Mouse (Mus musculus): Measurements from ENCODE around the gene Zfp366. TPM values are rescaled to one million over a fixed set of nuclear protein-coding genes. Genes with fewer than 3 reads are reported as not detected.

Zfp366 gene
- polyA plus RNA-seq, 1 experiment from 2014 or later: 0.65 TPM

DNA sequence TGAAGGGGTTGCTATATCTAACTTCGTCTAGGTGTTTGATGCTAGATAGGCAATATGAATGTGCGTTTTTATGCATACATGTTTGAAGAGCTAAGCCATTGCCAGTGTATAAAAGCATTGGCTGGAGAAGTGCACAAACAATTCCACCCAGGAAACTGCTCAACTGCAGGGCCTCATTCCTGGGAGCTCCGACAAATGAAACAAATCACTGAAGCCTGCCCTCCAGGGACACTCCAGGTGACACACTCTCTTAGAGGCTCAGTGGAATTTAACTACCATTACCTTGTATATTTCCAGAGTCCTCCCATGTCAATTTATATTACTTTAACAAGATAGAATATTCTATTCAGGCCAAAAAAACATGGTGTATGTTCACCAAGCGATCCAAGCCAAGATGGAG lies 35.0 kb downstream of the Zfp366 start:
- Histone ChIP-seq H3K27me3 (ENCODE audit: control insufficient read depth, insufficient read depth, low read length) (no peaks in the 10 kb centered on the region), H3K27ac (ENCODE audit: low read length) (no peak overlapping the region), H3K4me1 (ENCODE audit: control insufficient read depth, insufficient read depth, low read length) (no peaks in the 10 kb centered on the region), H3K36me3 (ENCODE audit: control insufficient read depth, insufficient read depth, low read length) (no peaks in the 10 kb centered on the region), H3K9ac (ENCODE audit: low read length) (no peak overlapping the region), H3K4me3 (replicated peaks; ENCODE audit: low read length) (no peak overlapping the region), H3K9me3 (replicated peaks; ENCODE audit: control insufficient read depth, low read length) (no peaks in the 10 kb centered on the region), H3K4me2 (ENCODE audit: low read depth, low read length) (no peak overlapping the region)
- WGBS: 83% methylated on average over 4 of the region's 4 CpGs
- no peak for ATAC-seq (ENCODE audit: insufficient read depth, low FRiP score)

DNA sequence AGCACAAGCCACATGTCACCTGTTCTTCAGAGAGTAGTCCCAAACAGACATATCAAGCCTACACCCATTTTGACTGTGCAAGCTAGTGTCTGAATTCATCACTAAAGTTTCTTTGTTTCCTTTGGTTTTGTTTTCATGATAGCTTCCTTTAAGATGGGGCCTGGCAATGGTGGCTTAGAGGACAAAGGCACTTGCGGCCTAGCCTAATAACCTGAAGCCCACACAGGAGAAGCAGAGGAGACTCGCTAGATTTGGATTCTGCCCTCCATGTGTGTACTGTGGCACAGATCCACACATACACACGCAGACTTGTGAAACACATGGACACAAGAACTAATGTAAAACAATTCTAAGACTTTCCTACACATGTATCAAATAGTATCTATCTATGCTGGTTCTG lies 37.4 kb downstream of the Zfp366 start:
- Histone ChIP-seq H3K4me2 (ENCODE audit: low read depth, low read length) (no peak overlapping the region), H3K4me1 (ENCODE audit: control insufficient read depth, insufficient read depth, low read length) (no peaks in the 10 kb centered on the region), H3K9me3 (replicated peaks; ENCODE audit: control insufficient read depth, low read length) (no peaks in the 10 kb centered on the region), H3K27me3 (ENCODE audit: control insufficient read depth, insufficient read depth, low read length) (no peaks in the 10 kb centered on the region), H3K9ac (ENCODE audit: low read length) (no peak overlapping the region), H3K36me3 (ENCODE audit: control insufficient read depth, insufficient read depth, low read length) (no peaks in the 10 kb centered on the region), H3K4me3 (replicated peaks; ENCODE audit: low read length) (no peak overlapping the region), H3K27ac (ENCODE audit: low read length) (no peak overlapping the region)
- ATAC-seq (ENCODE audit: insufficient read depth, low FRiP score): no peak
- WGBS: 92% methylated on average over 3 of the region's 3 CpGs

DNA sequence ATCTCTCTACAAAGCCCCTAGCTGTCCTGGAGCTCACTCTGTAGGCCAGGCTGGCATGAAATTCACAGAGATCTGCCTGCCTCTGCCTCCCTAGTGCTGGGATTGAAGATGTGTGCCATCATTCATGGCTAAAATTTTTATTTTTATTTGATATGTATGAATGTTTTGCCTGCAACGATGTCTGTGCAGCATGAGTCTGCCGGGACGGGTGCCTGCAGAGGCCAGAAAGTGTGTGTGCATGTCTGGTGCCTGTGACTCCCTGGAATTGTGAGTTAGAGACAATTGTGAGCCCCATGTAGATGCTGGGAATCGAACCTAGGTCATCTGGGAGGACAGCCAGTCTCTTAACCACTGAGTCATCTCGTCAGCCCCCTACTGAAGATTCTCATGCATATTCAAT lies 37.9 kb downstream of the Zfp366 start:
- H3K9ac ChIP-seq (ENCODE audit: low read length): no peak overlapping the region
- no peaks in the 10 kb centered on the region for H3K4me1 ChIP-seq (ENCODE audit: control insufficient read depth, insufficient read depth, low read length)
- 85% methylated on average over 5 of the region's 5 CpGs for WGBS
- no peak overlapping the region for H3K4me2 ChIP-seq (ENCODE audit: low read depth, low read length)
- H3K4me3 ChIP-seq (replicated peaks; ENCODE audit: low read length): no peak overlapping the region
- no peak for ATAC-seq (ENCODE audit: insufficient read depth, low FRiP score)
- H3K27ac ChIP-seq (ENCODE audit: low read length): no peak overlapping the region
- no peaks in the 10 kb centered on the region for H3K36me3 ChIP-seq (ENCODE audit: control insufficient read depth, insufficient read depth, low read length)
- H3K9me3 ChIP-seq (replicated peaks; ENCODE audit: control insufficient read depth, low read length): no peaks in the 10 kb centered on the region
- H3K27me3 ChIP-seq (ENCODE audit: control insufficient read depth, insufficient read depth, low read length): no peaks in the 10 kb centered on the region

- no peak overlapping the region for H3K27ac ChIP-seq (ENCODE audit: low read length)
- WGBS: 81% methylated on average over 8 of the region's 8 CpGs
Observed at GRCm38 (mm10) chr13:99223321-99223884, 38.8 kb downstream of the Zfp366 start.

GRCm38 (mm10) chr13:99223917-99224316 lies 39.3 kb downstream of the Zfp366 start:
- Histone ChIP-seq H3K27me3 (ENCODE audit: control insufficient read depth, insufficient read depth, low read length) (no peaks in the 10 kb centered on the region), H3K9me3 (replicated peaks; ENCODE audit: control insufficient read depth, low read length) (no peaks in the 10 kb centered on the region), H3K27ac (ENCODE audit: low read length) (no peak overlapping the region), H3K36me3 (ENCODE audit: control insufficient read depth, insufficient read depth, low read length) (no peaks in the 10 kb centered on the region), H3K4me3 (replicated peaks; ENCODE audit: low read length) (no peak overlapping the region), H3K4me2 (ENCODE audit: low read depth, low read length) (no peak overlapping the region), H3K4me1 (ENCODE audit: control insufficient read depth, insufficient read depth, low read length) (no peaks in the 10 kb centered on the region), H3K9ac (ENCODE audit: low read length) (no peak overlapping the region)
- WGBS: 90% methylated on average over 8 of the region's 8 CpGs
- ATAC-seq (ENCODE audit: insufficient read depth, low FRiP score): no peak

More at GRCm38 (mm10) chr13:99223321-99223884, 38.8 kb downstream of the Zfp366 start:
- Histone ChIP-seq H3K9me3 (replicated peaks; ENCODE audit: control insufficient read depth, low read length) (no peaks in the 10 kb centered on the region), H3K4me3 (replicated peaks; ENCODE audit: low read length) (no peak overlapping the region), H3K4me1 (ENCODE audit: control insufficient read depth, insufficient read depth, low read length) (no peaks in the 10 kb centered on the region), H3K4me2 (ENCODE audit: low read depth, low read length) (no peak overlapping the region), H3K27me3 (ENCODE audit: control insufficient read depth, insufficient read depth, low read length) (no peaks in the 10 kb centered on the region), H3K36me3 (ENCODE audit: control insufficient read depth, insufficient read depth, low read length) (no peaks in the 10 kb centered on the region), H3K9ac (ENCODE audit: low read length) (no peak overlapping the region)
- ATAC-seq (ENCODE audit: insufficient read depth, low FRiP score): no peak

DNA sequence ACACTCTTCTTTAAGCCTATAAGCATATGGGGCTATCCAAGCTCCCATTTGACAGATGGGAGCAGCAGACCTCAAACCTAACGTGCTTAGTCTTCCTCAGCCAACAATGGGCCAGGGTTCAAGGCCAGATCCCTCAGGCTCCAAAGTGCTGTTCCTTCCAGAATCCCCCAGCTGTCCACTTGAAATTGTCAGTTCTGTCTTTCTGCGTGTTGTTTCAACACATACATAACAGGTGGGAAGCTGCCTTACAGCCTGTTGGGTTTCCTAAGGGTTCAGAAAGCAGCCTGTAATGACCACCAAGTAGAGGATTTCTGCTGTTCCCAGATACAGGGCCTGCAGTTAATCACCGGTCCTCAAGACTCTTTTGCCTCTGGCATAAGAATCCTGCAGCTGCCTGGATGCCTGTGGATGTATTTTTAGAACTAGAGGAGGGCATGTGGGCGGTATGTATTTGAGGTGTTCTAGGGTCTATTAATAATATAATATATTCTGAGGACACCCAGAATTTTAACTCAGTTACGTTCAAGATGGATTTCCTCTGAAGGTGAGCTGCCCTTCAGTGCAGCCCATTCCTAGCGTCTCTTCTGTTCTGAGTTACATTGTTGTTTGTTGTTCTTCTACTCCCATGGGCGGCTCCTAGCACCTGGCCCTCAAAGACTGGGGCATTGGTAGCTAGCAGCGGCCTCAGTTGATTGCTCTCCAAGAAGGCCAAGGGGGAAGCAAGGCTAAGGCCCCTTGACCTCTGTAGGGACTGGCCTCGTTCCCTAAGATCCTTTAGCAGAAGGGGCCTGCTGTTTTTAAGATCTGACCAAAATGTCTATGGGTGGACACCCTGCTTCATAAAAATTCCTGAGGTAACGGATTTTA lies 41.0 kb downstream of the Zfp366 start:
- H3K36me3 ChIP-seq (ENCODE audit: control insufficient read depth, insufficient read depth, low read length): no peaks in the 10 kb centered on the region
- no peaks in the 10 kb centered on the region for H3K9me3 ChIP-seq (replicated peaks; ENCODE audit: control insufficient read depth, low read length)
- no peak overlapping the region for H3K4me3 ChIP-seq (replicated peaks; ENCODE audit: low read length)
- H3K27ac ChIP-seq (ENCODE audit: low read length): no peak overlapping the region
- WGBS: 62% methylated on average over 10 of the region's 10 CpGs
- no peak for ATAC-seq (ENCODE audit: insufficient read depth, low FRiP score)
- H3K4me2 ChIP-seq (ENCODE audit: low read depth, low read length): no peak overlapping the region
- H3K9ac ChIP-seq (ENCODE audit: low read length): no peak overlapping the region
- H3K27me3 ChIP-seq (ENCODE audit: control insufficient read depth, insufficient read depth, low read length): no peaks in the 10 kb centered on the region
- peaks cover 3% of the 10 kb centered on the region; the same call in 1 of the 2 replicates for H3K4me1 ChIP-seq (ENCODE audit: control insufficient read depth, insufficient read depth, low read length)

- Histone ChIP-seq H3K27me3 (ENCODE audit: control insufficient read depth, insufficient read depth, low read length) (no peaks in the 10 kb centered on the region), H3K9ac (ENCODE audit: low read length) (no peak overlapping the region), H3K9me3 (replicated peaks; ENCODE audit: control insufficient read depth, low read length) (no peaks in the 10 kb centered on the region), H3K4me3 (replicated peaks; ENCODE audit: low read length) (no peak overlapping the region), H3K4me1 (ENCODE audit: control insufficient read depth, insufficient read depth, low read length) (peaks cover 3% of the 10 kb centered on the region; the same call in 1 of the 2 replicates), H3K4me2 (ENCODE audit: low read depth, low read length) (no peak overlapping the region), H3K36me3 (ENCODE audit: control insufficient read depth, insufficient read depth, low read length) (no peaks in the 10 kb centered on the region), H3K27ac (ENCODE audit: low read length) (no peak overlapping the region)
- ATAC-seq (ENCODE audit: insufficient read depth, low FRiP score): no peak
- 77% methylated on average over 3 of the region's 3 CpGs for WGBS
Observed at GRCm38 (mm10) chr13:99226809-99227208, 42.2 kb downstream of the Zfp366 start.

DNA sequence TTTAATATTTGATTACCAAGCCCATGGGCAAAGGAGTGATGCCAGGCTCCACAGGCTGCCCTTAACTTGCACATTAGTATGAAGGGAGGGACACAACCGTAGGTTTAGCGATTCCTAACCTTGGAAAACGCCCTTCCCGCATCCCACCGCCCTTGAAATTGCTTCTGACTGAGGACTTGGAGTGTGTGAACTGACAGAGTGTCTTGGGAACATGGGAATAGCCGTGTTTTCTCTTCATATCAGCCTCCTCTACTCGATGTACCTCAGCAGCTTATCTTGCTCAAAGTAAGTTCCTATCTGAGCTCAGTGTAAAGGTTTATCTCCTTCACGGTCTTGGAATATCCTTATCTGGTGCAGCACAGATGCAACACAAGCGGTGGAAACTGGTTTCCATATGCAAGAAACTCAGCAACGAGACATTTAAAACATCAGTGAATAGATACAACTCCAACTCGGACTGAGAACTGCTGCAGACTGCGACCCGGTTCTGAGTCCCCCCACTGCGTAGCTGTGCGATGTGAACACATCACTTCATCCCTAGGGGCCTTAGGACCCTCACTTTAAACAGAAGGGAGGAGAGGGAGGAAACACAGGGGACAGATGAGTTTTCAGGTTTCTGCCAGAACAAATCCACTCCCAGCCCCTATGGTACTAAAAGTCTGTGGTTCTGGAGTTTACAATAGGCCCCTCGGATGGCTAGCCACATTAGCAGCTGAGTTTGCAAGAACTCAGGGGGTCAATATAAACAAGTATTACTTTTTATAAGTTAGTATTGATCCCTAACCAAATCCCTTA lies 43.0 kb downstream of the Zfp366 start:
- 81% methylated on average over 16 of the region's 16 CpGs for WGBS
- H3K27me3 ChIP-seq (ENCODE audit: control insufficient read depth, insufficient read depth, low read length): no peaks in the 10 kb centered on the region
- no peak overlapping the region for H3K9ac ChIP-seq (ENCODE audit: low read length)
- no peak overlapping the region for H3K4me3 ChIP-seq (replicated peaks; ENCODE audit: low read length)
- no peaks in the 10 kb centered on the region for H3K9me3 ChIP-seq (replicated peaks; ENCODE audit: control insufficient read depth, low read length)
- no peak for ATAC-seq (ENCODE audit: insufficient read depth, low FRiP score)
- H3K27ac ChIP-seq (ENCODE audit: low read length): no peak overlapping the region
- no peaks in the 10 kb centered on the region for H3K36me3 ChIP-seq (ENCODE audit: control insufficient read depth, insufficient read depth, low read length)
- peaks cover 3% of the 10 kb centered on the region; the same call in 1 of the 2 replicates for H3K4me1 ChIP-seq (ENCODE audit: control insufficient read depth, insufficient read depth, low read length)
- H3K4me2 ChIP-seq (ENCODE audit: low read depth, low read length): no peak overlapping the region
